Mouse (Mus musculus) midbrain, embryonic 11.5 days (tissue): ENCODE measurements at regions not wholly inside any gene's neighbourhood (a gene's known extent, or its start where the extent isn't known, plus 50 kb on each side); places are given as distances from the start of the nearest gene placed in this dataset.

Experiments used
- ATAC-seq: fragments of 200-750 bp; cut with Nextera tagmentation; 2 replicates; pipeline ENCODE4 v1.8.0; 2017; ENCODE audit warnings: moderate TSS enrichment, moderate library complexity; ENCODE audit not compliant: low FRiP score
- DNase-seq: peaks from one replicate; pipeline ENCODE4 v3.0.0; 2015; ENCODE audit warnings: low spot score; ENCODE audit errors: missing footprints
- H3K27ac ChIP-seq: fragments of 300-500 bp; sonication (generic); 2 replicates; pipeline ENCODE4 v1.5.1; 2014; ENCODE audit warnings: low read depth, low read length
- H3K27me3 ChIP-seq: fragments of 300-500 bp; sonication (generic); 2 replicates; pipeline ENCODE4 v1.6.1; 2014; ENCODE audit warnings: mild to moderate bottlenecking, low read length, moderate library complexity, mixed read lengths; ENCODE audit not compliant: control insufficient read depth, insufficient read depth
- H3K36me3 ChIP-seq: fragments of 300-500 bp; sonication (generic); 2 replicates; pipeline ENCODE4 v1.6.1; 2014; ENCODE audit warnings: mild to moderate bottlenecking, low read length, moderate library complexity, mixed read lengths; ENCODE audit not compliant: control insufficient read depth, insufficient read depth
- H3K4me1 ChIP-seq: fragments of 300-500 bp; sonication (generic); 2 replicates; pipeline ENCODE4 v1.6.1; 2014; ENCODE audit warnings: low read length; ENCODE audit not compliant: control insufficient read depth, insufficient read depth
- H3K4me2 ChIP-seq: fragments of 300-500 bp; sonication (generic); 2 replicates; pipeline ENCODE4 v1.6.1; 2014; ENCODE audit warnings: mild to moderate bottlenecking, moderate library complexity
- H3K4me3 ChIP-seq: fragments of 300-500 bp; sonication (generic); 2 replicates; pipeline ENCODE4 v1.5.1; 2014; ENCODE audit warnings: low read depth, low read length
- H3K9ac ChIP-seq: fragments of 300-500 bp; sonication (generic); 2 replicates; pipeline ENCODE4 v1.6.1; 2014; ENCODE audit warnings: low read length
- H3K9me3 ChIP-seq: fragments of 300-500 bp; sonication (generic); 2 replicates; pipeline ENCODE4 v1.6.1; 2016; ENCODE audit warnings: low read length; ENCODE audit not compliant: control insufficient read depth
- WGBS: fragments of 180-500 bp; shearing (Covaris S2); extraction: QIAGEN DNeasy Blood & Tissue Kit; methylation state at CpG from one replicate; pipeline ENCODE4 v1.1.7; 2014; 5-methylcytosine and 5-hydroxymethylcytosine counted together

DNA sequence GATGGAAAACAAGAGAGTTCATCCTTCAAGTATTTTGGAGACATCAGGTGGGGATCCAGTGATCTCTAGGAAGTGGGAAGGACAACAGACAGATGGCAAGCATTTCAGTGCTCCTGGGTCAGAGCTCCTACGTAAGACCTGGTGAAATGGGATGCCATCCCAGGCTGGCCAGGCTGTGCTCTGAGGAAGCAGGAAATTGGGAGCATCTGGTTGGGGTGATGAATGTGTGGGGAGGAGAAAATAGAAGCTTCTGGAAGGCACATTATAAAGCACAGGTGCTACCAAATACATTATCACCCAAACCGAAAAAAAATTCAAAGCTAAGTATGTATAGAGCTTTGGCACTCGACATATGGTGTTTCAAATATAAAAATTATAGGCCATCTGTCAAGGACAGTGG lies 165.9 kb upstream of the Mtpn start:
- Histone ChIP-seq H3K4me3 (no peak overlapping the region), H3K4me1 (no peaks in the 10 kb centered on the region), H3K27ac (no peak overlapping the region), H3K9me3 (no peaks in the 10 kb centered on the region), H3K36me3 (no peaks in the 10 kb centered on the region), H3K27me3 (no peaks in the 10 kb centered on the region), H3K4me2 (no peak overlapping the region), H3K9ac (no peak overlapping the region)
- WGBS, result 92% methylated on average over 3 of the region's 3 CpGs
- DNase-seq, result no peak
- ATAC-seq, result no peak

DNA sequence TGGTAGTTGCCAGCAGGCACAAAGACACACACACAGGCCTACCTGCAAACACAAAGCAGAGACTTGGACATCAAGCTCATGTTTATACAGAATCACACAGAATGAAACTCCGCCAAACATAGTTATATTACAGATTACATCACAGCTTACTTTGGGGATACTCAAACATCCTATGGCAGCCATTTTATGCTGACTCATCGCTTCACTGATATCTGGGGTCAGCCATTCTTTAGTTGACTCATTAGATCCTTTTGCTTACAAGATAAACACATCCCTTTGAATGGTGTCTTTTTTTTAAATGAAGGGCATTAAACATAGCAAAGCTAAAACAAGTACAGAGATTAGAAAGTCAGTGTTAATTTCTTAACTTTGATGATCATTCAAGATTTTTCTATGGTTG lies 127.4 kb upstream of the Mtpn start:
- Histone ChIP-seq H3K4me1 (no peaks in the 10 kb centered on the region), H3K4me2 (no peak overlapping the region), H3K9me3 (no peaks in the 10 kb centered on the region), H3K27me3 (no peaks in the 10 kb centered on the region), H3K27ac (no peak overlapping the region), H3K9ac (no peak overlapping the region), H3K4me3 (no peak overlapping the region), H3K36me3 (no peaks in the 10 kb centered on the region)
- no peak for ATAC-seq
- 87% methylated on average over 2 of the region's 2 CpGs for WGBS
- no peak for DNase-seq

DNA sequence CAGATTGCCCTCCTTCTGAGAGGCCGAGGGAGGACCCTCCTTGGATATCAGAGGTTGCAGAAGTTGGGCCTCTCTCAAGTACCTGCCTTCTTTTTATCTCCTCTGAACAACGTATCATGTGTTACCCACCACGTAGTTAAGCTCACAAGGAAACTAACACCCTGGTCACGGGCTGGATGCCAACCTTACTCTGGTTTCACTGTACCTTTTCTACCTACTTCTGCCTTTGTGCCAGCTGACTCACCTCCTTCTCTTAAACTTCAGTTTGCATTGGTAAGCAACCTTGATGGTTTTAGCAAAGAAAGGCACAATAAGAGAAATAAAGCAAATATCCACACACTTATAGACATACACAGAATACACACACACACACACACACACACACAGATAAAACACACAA lies 111.7 kb upstream of the Mtpn start:
- Histone ChIP-seq H3K4me3 (no peak overlapping the region), H3K36me3 (no peaks in the 10 kb centered on the region), H3K4me1 (no peaks in the 10 kb centered on the region), H3K9me3 (no peaks in the 10 kb centered on the region), H3K9ac (no peak overlapping the region), H3K27ac (no peak overlapping the region), H3K27me3 (no peaks in the 10 kb centered on the region), H3K4me2 (no peak overlapping the region)
- ATAC-seq (no peak), DNase-seq (no peak)
- WGBS, result 82% methylated on average over 4 of the region's 4 CpGs

DNA sequence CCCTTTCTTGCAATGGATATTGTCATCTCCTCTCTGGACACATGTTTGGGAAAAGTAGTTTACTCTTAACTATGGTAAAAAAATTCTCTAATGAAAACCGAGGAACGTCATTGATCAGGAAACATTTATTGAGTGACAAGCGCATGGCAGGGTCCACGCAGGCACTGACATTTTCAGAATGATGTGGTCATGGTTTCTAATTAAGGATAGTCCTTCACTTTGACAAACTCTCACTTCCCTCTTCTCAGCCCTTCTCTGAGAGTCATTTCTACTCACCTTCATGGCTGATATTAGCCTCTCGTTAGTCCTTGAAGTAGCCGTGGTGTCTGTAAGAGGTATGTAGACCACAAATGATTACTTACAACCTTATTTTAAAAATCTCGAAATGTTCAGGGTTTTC lies 105.5 kb upstream of the Mtpn start:
- ATAC-seq (no peak), DNase-seq (no peak)
- no peak overlapping the region for H3K4me2 ChIP-seq
- WGBS, result 93% methylated on average over 7 of the region's 7 CpGs
- no peaks in the 10 kb centered on the region for H3K27me3 ChIP-seq
- H3K36me3 ChIP-seq, result no peaks in the 10 kb centered on the region
- H3K9ac ChIP-seq, result no peak overlapping the region
- no peak overlapping the region for H3K4me3 ChIP-seq
- H3K27ac ChIP-seq, result no peak overlapping the region
- H3K4me1 ChIP-seq, result no peaks in the 10 kb centered on the region
- H3K9me3 ChIP-seq, result no peaks in the 10 kb centered on the region

DNA sequence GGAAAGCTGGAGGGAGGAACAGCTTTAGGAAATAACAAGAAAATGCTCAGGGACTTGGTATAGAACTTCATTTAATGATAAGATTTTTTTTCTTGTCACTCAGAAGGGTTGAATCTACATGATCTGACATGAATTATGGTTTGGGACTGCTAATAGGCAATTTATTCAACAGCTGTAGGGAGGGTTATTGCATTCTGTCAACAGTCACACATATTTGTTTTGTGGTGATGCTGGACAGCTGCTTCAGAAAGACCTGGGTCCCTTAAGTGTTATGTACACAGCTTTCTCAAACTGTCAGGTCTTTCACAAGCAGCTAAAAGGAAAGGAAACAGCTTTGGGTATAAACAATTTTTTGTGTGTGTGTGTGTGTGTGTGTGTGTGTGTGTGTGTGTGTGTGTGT lies 101.0 kb upstream of the Mtpn start:
- H3K36me3 ChIP-seq, result no peaks in the 10 kb centered on the region
- H3K4me1 ChIP-seq, result no peaks in the 10 kb centered on the region
- no peaks in the 10 kb centered on the region for H3K27me3 ChIP-seq
- H3K27ac ChIP-seq, result no peak overlapping the region
- H3K4me2 ChIP-seq, result no peak overlapping the region
- H3K9me3 ChIP-seq, result no peaks in the 10 kb centered on the region
- H3K4me3 ChIP-seq, result no peak overlapping the region
- no peak overlapping the region for H3K9ac ChIP-seq
- no peak for DNase-seq
- ATAC-seq, result no peak

DNA sequence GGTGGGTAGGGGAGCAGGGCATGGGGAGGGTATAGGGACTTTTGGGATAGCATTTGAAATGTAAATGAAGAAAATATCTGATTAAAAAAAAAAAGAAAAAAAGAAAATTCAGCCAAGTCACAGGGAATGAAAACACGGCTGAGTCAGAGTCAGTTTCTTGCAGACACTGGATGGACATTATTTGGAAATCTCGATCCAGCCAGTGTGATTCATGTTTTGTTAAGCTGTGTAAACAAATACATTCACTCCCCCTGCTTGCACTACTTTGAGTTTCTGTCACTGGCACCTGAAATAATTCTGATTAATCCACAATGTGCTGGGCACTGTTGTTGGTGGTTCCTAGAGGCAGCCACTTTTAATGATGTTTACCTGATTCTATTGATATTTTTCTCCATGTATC lies 68.6 kb upstream of the Mtpn start:
- WGBS, result 74% methylated on average over 2 of the region's 2 CpGs
- Histone ChIP-seq H3K4me2 (no peak overlapping the region), H3K27me3 (no peaks in the 10 kb centered on the region)

DNA sequence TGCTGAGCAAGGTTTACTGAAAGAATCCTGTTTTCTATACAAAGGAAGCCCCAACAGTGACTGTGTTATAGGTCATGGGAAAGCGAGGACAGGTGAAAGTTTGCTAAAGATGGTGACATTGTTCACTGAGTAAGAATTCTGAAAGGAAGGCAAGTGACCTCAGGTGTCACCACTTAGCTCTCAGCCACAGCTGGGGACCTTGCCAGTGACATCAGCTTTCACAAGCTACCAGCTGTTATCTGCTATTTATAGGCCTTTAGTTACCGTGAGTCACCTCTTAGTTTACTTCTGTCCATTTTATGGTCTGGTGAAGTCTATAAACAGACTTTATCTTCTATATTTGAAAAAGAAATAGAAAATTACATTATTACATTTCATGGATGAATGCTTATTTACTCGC lies 65.4 kb upstream of the Mtpn start:
- DNase-seq (no peak), ATAC-seq (no peak)
- Histone ChIP-seq H3K9ac (no peak overlapping the region), H3K9me3 (peaks cover 4% of the 10 kb centered on the region), H3K4me3 (no peak overlapping the region), H3K27ac (no peak overlapping the region), H3K4me1 (no peaks in the 10 kb centered on the region), H3K36me3 (no peaks in the 10 kb centered on the region), H3K4me2 (no peak overlapping the region), H3K27me3 (no peaks in the 10 kb centered on the region)
- WGBS, result 79% methylated on average over 3 of the region's 3 CpGs

More for the DNA sequence above, 68.6 kb upstream of the Mtpn start:
- Histone ChIP-seq H3K9me3 (peaks cover 4% of the 10 kb centered on the region), H3K36me3 (no peaks in the 10 kb centered on the region), H3K9ac (no peak overlapping the region), H3K4me1 (no peaks in the 10 kb centered on the region), H3K27ac (no peak overlapping the region), H3K4me3 (no peak overlapping the region)
- ATAC-seq, result no peak
- DNase-seq, result no peak

DNA sequence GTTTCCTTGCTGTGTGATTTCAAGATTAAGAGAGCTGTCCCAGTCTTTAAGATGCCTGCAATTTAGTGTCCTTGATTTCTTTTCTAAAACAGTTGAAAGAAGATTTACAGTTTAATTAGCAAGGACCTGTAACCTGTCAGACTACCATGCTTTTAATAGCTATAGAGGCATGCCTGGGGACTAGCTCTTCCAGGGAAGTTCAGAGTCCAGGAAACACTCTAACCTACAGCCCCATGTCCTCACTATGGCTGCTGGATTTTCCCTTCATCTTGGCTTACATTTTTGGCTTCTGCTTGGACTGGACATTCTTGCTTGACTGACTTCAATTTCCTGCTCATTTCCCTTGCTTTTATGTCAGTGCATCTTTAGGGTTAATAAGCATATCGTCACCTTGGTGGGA lies 61.7 kb upstream of the Mtpn start:
- DNase-seq (no peak), ATAC-seq (no peak)
- H3K4me3 ChIP-seq, result no peak overlapping the region
- H3K4me2 ChIP-seq, result no peak overlapping the region
- H3K4me1 ChIP-seq, result no peaks in the 10 kb centered on the region
- H3K27me3 ChIP-seq, result no peaks in the 10 kb centered on the region
- no peak overlapping the region for H3K27ac ChIP-seq
- no peak overlapping the region for H3K9ac ChIP-seq
- H3K36me3 ChIP-seq, result no peaks in the 10 kb centered on the region
- 86% methylated on average over 1 of the region's 1 CpGs for WGBS
- H3K9me3 ChIP-seq, result no peaks in the 10 kb centered on the region

DNA sequence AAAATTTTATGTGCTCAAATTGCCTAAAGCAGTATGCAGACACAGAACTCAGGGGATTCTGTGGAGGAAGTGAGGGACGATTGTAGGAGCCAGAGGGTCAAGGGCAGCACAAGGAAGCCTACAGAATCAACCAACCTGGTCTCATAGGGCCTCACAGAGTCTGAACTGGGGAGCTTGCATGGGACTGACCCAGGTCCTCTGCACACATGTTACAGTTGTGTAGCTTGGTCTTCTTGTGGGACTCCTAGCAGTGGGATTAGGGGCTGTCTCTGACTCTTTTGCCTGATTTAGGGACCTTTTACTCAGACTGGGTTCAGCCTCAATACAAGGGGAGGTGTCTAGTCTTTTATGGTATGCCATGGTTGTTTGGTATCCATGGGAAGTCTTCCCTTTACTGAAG lies 60.2 kb upstream of the Mtpn start:
- no peaks in the 10 kb centered on the region for H3K4me1 ChIP-seq
- no peak overlapping the region for H3K4me2 ChIP-seq
- H3K27ac ChIP-seq, result no peak overlapping the region
- H3K9me3 ChIP-seq, result no peaks in the 10 kb centered on the region
- WGBS, result 71% methylated on average over 1 of the region's 1 CpGs
- H3K27me3 ChIP-seq, result no peaks in the 10 kb centered on the region
- DNase-seq (peak; percentile 81), ATAC-seq (no peak)
- H3K4me3 ChIP-seq, result no peak overlapping the region
- no peaks in the 10 kb centered on the region for H3K36me3 ChIP-seq
- H3K9ac ChIP-seq, result no peak overlapping the region
